In the genomic region with DNA sequence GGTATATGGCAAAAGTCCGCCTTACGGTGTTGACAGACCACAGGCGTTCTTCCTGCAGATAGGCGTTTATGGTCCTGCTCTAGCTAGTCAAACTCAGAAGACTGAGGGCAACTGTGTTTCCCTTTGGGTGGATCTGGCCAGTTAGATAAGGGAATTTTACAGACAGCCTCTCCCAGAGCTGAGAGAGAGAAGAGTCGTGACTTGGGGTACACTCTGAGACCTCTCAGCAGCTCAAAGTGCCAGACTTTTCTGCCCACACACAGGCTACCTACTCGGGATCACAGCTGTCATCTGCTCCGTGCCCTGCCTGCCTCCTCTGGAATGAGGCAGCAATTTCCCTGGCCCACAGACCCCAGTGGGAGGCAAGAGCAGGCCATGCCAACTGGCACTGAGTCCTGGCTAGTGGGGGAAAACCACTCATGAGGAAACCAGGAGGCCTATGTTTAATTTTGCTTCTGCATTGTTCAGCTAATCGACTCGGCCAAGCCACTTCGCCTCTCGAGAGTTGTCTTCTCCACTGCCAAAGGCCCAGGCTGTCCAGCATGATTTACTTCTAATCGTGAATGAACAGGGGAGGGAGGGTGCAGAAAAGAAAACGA, we compare ENCODE assay signal across 8 mouse cellular contexts. TPM values are rescaled to one million over a fixed set of nuclear protein-coding genes. Genes with fewer than 3 reads are reported as not detected.
DNase-seq lines count a peak whose midpoint lies in the region; ATAC-seq and TF ChIP-seq lines count a peak whose summit lies in the region.

No protein-coding gene starts in this region.

- H3K27me3 ChIP-seq in lung, postnatal 0 days (replicated peaks; ENCODE audit: insufficient read depth, low read length): no peaks in the 10 kb centered on the region; the same call in 1 of the 2 replicates
- peaks cover 4% of the 10 kb centered on the region; the same call in 1 of the 2 replicates for H3K27me3 ChIP-seq in forebrain, embryonic 16.5 days (replicated peaks; ENCODE audit: control insufficient read depth, insufficient read depth, low read length)
- H3K27me3 ChIP-seq in hindbrain, embryonic 12.5 days: peaks cover 13% of the 10 kb centered on the region
- H3K27me3 ChIP-seq in liver, postnatal 0 days (ENCODE audit: insufficient read depth, low read length): peaks cover 14% of the 10 kb centered on the region

- H3K27ac ChIP-seq in lung, postnatal 0 days (ENCODE audit: low read length): no peak overlapping the region
- H3K27ac ChIP-seq in forebrain, embryonic 16.5 days (ENCODE audit: low read length): no peak overlapping the region
- peak overlapping the region; percentile 44; the same call in 1 of the 2 replicates for H3K27ac ChIP-seq in hindbrain, embryonic 12.5 days
- H3K27ac ChIP-seq in liver, postnatal 0 days (ENCODE audit: low read depth): peak overlapping the region; percentile 67

- H3K9ac ChIP-seq in lung, postnatal 0 days (replicated peaks; ENCODE audit: low read depth): no peak overlapping the region
- H3K9ac ChIP-seq in forebrain, embryonic 16.5 days (replicated peaks; ENCODE audit: low read depth, low read length): no peak overlapping the region
- no peak overlapping the region for H3K9ac ChIP-seq in hindbrain, embryonic 12.5 days
- H3K9ac ChIP-seq in liver, postnatal 0 days (replicated peaks): peak overlapping the region; percentile 27; the same call in 1 of the 2 replicates

- peak; percentile 33 to 43 for DNase-seq in lung, adult 18-20 months
- no peak for DNase-seq in lung, postnatal 0 days (ENCODE audit: low spot score)
- peak; percentile 32 for DNase-seq in c-Kit-positive CD71-negative TER-119-negative erythroid progenitor cells, embryonic 14.5 days (ENCODE audit: low read depth)
- peak; percentile 31 for DNase-seq in liver, postnatal 0 days
- no peak for DNase-seq in thymus, postnatal 25 days
- DNase-seq in natural killer cell, adult 2 months (ENCODE audit: low spot score in 2 of 2): no peak

- WGBS in lung, postnatal 0 days: 35% methylated on average over 13 of the region's 13 CpGs
- WGBS in forebrain, embryonic 16.5 days: 45% methylated on average over 13 of the region's 13 CpGs
- WGBS in hindbrain, embryonic 12.5 days: 65% methylated on average over 13 of the region's 13 CpGs
- WGBS in liver, postnatal 0 days (ENCODE audit: insufficient replicate concordance): 37% methylated on average over 13 of the region's 13 CpGs

- no peaks in the 10 kb centered on the region for H3K36me3 ChIP-seq in lung, postnatal 0 days (ENCODE audit: insufficient read depth, low read length)
- H3K36me3 ChIP-seq in forebrain, embryonic 16.5 days (ENCODE audit: control insufficient read depth, insufficient read depth): no peaks in the 10 kb centered on the region
- no peaks in the 10 kb centered on the region for H3K36me3 ChIP-seq in hindbrain, embryonic 12.5 days
- H3K36me3 ChIP-seq in liver, postnatal 0 days (replicated peaks; ENCODE audit: insufficient read depth, low read length): no peaks in the 10 kb centered on the region

- H3K4me3 ChIP-seq in lung, postnatal 0 days (ENCODE audit: low read depth, low read length): no peak overlapping the region
- no peak overlapping the region for H3K4me3 ChIP-seq in forebrain, embryonic 16.5 days (replicated peaks; ENCODE audit: low read length)
- H3K4me3 ChIP-seq in hindbrain, embryonic 12.5 days: no peak overlapping the region
- H3K4me3 ChIP-seq in liver, postnatal 0 days (ENCODE audit: low read depth, low read length): no peak overlapping the region

- no peak overlapping the region for H3K4me2 ChIP-seq in lung, postnatal 0 days (replicated peaks; ENCODE audit: low read depth, low read length)
- H3K4me2 ChIP-seq in forebrain, embryonic 16.5 days (ENCODE audit: low read length): no peak overlapping the region
- H3K4me2 ChIP-seq in hindbrain, embryonic 12.5 days (replicated peaks): no peak overlapping the region
- H3K4me2 ChIP-seq in liver, postnatal 0 days (ENCODE audit: low read depth, low read length): peak overlapping the region; percentile 58

- peaks cover 11% of the 10 kb centered on the region; the same call in 1 of the 2 replicates for H3K4me1 ChIP-seq in lung, postnatal 0 days (ENCODE audit: insufficient read depth, low read depth, low read length)
- peaks cover 8% of the 10 kb centered on the region for H3K4me1 ChIP-seq in forebrain, embryonic 16.5 days (replicated peaks; ENCODE audit: control insufficient read depth, insufficient read depth, low read length)
- peaks cover 19% of the 10 kb centered on the region for H3K4me1 ChIP-seq in hindbrain, embryonic 12.5 days
- peaks cover 7% of the 10 kb centered on the region; the same call in 1 of the 2 replicates for H3K4me1 ChIP-seq in liver, postnatal 0 days (ENCODE audit: insufficient read depth)

- TF ChIP-seq EP300 in lung, postnatal 0 days (IDR thresholded peaks at IDR 0.05): no peak
- TF ChIP-seq EP300 in liver, postnatal 0 days (IDR thresholded peaks at IDR 0.05; ENCODE audit: low read depth): peak; percentile 74

- TF ChIP-seq CTCF in lung, postnatal 0 days (IDR thresholded peaks at IDR 0.05): no peak
- 0 out of 2 replicates have a peak, but pooled peaks have one; percentile 4 for TF ChIP-seq CTCF in liver, postnatal 0 days (IDR thresholded peaks at IDR 0.05; ENCODE audit: low read depth)

- no peaks in the 10 kb centered on the region for H3K9me3 ChIP-seq in lung, postnatal 0 days (ENCODE audit: low read length)
- no peaks in the 10 kb centered on the region for H3K9me3 ChIP-seq in forebrain, embryonic 16.5 days (ENCODE audit: control insufficient read depth, low read length)
- H3K9me3 ChIP-seq in hindbrain, embryonic 12.5 days (replicated peaks): no peaks in the 10 kb centered on the region
- no peaks in the 10 kb centered on the region for H3K9me3 ChIP-seq in liver, postnatal 0 days (ENCODE audit: low read length)

- no peak; the same call in 1 of the 2 replicates for ATAC-seq in lung, postnatal 0 days
- ATAC-seq in forebrain, embryonic 16.5 days: peak; percentile 50; the same call in 1 of the 2 replicates
- no peak for ATAC-seq in hindbrain, embryonic 12.5 days (ENCODE audit: low FRiP score)
- peak; percentile 89 for ATAC-seq in liver, postnatal 0 days

RNA-seq across cellular contexts. Expression of a gene that starts 31.3 kb away (rescaled TPM):
- polyA plus RNA-seq in lung, postnatal 0 days (2015; fragmentation: Nextera tagmentation; extraction: Ambion mirVana): 16.7 and 20.4 TPM in 2 replicates
- 88.3 and 103 TPM in 2 replicates for polyA plus RNA-seq in forebrain, embryonic 16.5 days (2015; fragmentation: Nextera tagmentation; extraction: Ambion mirVana)
- 103 and 112 TPM in 2 replicates for polyA plus RNA-seq in hindbrain, embryonic 12.5 days (2016; fragmentation: Nextera tagmentation; extraction: Ambion mirVana)
- 25.4 and 29.6 TPM in 2 replicates for polyA plus RNA-seq in liver, postnatal 0 days (2015; fragmentation: Nextera tagmentation; extraction: Ambion mirVana)

Comparison
In these comparisons a context has a peak if more than half of its experiments do, and no peak if none do; other contexts are left out.
1. DNase-seq: peak in lung, adult 18-20 months (2 of 2), c-Kit-positive CD71-negative TER-119-negative erythroid progenitor cells, embryonic 14.5 days (single experiment) and liver, postnatal 0 days (single experiment); none in lung, postnatal 0 days (single experiment), thymus, postnatal 25 days (single experiment) and natural killer cell, adult 2 months (0 of 2).
2. ATAC-seq: peak in forebrain, embryonic 16.5 days (single experiment) and liver, postnatal 0 days (single experiment); none in lung, postnatal 0 days (single experiment) and hindbrain, embryonic 12.5 days (single experiment).
3. H3K27ac ChIP-seq: peak in hindbrain, embryonic 12.5 days (single experiment) and liver, postnatal 0 days (single experiment); none in lung, postnatal 0 days (single experiment) and forebrain, embryonic 16.5 days (single experiment).